Mouse (Mus musculus) heart, adult 2 months (tissue): Measurements from ENCODE around the gene Tceanc. TPM values are rescaled to one million over a fixed set of nuclear protein-coding genes. Genes with fewer than 3 reads are reported as not detected.

Experiments used
- DNase-seq, 2 experiments: peaks; one replicate each; pipeline ENCODE4 v3.0.0; 2021
- H3K27ac ChIP-seq: fragments of 200-600 bp; 2 replicates; pipeline ENCODE4 v1.8.1; 2022
- H3K27me3 ChIP-seq: fragments of 200-500 bp; 2 replicates; pipeline ENCODE4 v1.6.1; 2012; ENCODE audit warnings: mild to moderate bottlenecking, low read length, inconsistent platforms, mixed read lengths; ENCODE audit not compliant: control insufficient read depth, insufficient read depth
- H3K36me3 ChIP-seq: fragments of 200-500 bp; 2 replicates; pipeline ENCODE4 v1.6.1; 2012; ENCODE audit warnings: low read length, inconsistent platforms; ENCODE audit not compliant: control insufficient read depth, insufficient read depth
- H3K4me1 ChIP-seq: fragments of 200-500 bp; 2 replicates; pipeline ENCODE4 v1.6.1; 2011; ENCODE audit warnings: low read length; ENCODE audit not compliant: control insufficient read depth, insufficient read depth
- H3K4me3 ChIP-seq: fragments of 200-600 bp; 2 replicates; pipeline ENCODE4 v1.8.1; 2022
- H3K79me2 ChIP-seq: fragments of 200-500 bp; replicated peaks from 2 replicates; pipeline ENCODE4 v1.6.1; 2012; ENCODE audit warnings: mild to moderate bottlenecking, inconsistent platforms, low read length, moderate library complexity, mixed read lengths; ENCODE audit not compliant: control insufficient read depth, insufficient read depth
- H3K9ac ChIP-seq: fragments of 200-500 bp; 2 replicates; pipeline ENCODE4 v1.6.1; 2012; ENCODE audit warnings: low read depth, mild to moderate bottlenecking, control low read depth, inconsistent platforms, low read length, mixed read lengths
- CTCF ChIP-seq: fragments of 200-600 bp; IDR thresholded peaks from 2 replicates; pipeline ENCODE4 v1.8.1; 2022; ENCODE audit warnings: antibody characterized with exemption, mild to moderate bottlenecking, moderate library complexity
- EP300 ChIP-seq: fragments of 200-500 bp; IDR thresholded peaks from 2 replicates; pipeline ENCODE4 v1.6.1; 2011; ENCODE audit warnings: low read depth, low read length, control low read depth; ENCODE audit not compliant: insufficient read depth
- POLR2A ChIP-seq: fragments of 200-500 bp; IDR thresholded peaks from 2 replicates; pipeline ENCODE4 v1.6.1; 2011; ENCODE audit warnings: mild to moderate bottlenecking, low read depth, low read length, control low read depth; ENCODE audit not compliant: insufficient read depth
- WGBS: fragments of 180-500 bp; shearing (Covaris S2); methylation state at CpG from one replicate; pipeline ENCODE4 v1.1.7; 2018; 5-methylcytosine and 5-hydroxymethylcytosine counted together
- intact Hi-C: fragments of 180-260 bp; cut with DNase I; formaldehyde crosslinking; loops from one replicate; pipeline ENCODE4 v1.15.1; 2025
- polyA plus RNA-seq: library from polyadenylated mRNA; depleted of rRNA; stranded (reverse); fragments of >200 nt; gene quantifications from 2 replicates; pipeline ENCODE4 v1.2.3, GENCODE M21; 2012
- total RNA-seq, 2 experiments: library from RNA; stranded (reverse); gene quantifications; 2 replicates each; pipeline ENCODE4 v1.2.3; 2021

Gene Tceanc
- total and polyA plus RNA-seq, 3 experiments, result 0.70 to 2.2 (median 1.8) TPM

GRCm38 (mm10) chrX:166479365-166479983 is 38.9 kb downstream of the Tceanc start, which contains the start of gene Rab9:
Gene Rab9, minus strand, starts transcription at chrX:166479867.
- WGBS, result 10% methylated on average over 39 of the region's 41 CpGs
- peaks cover 9% of the 10 kb centered on the region for H3K36me3 ChIP-seq
- H3K27ac ChIP-seq, result peak within 1 kb of the TSS; percentile 75
- TF ChIP-seq EP300, result no peak
- peak; percentile 68 for TF ChIP-seq POLR2A
- TF ChIP-seq CTCF, result no peak
- H3K27me3 ChIP-seq, result no peaks in the 10 kb centered on the region
- H3K4me3 ChIP-seq, result peak within 1 kb of the TSS; percentile 61
- DNase-seq, result peak; percentile 92 to 93
- peak within 1 kb of the TSS; percentile 99 for H3K9ac ChIP-seq
- intact Hi-C loops, result loop anchor here (1.0 to 5.0 kb wide), 2 partner anchors 31 to 37 kb away; partner anchors contain the start of genes Ofd1 and Trappc2
- no peaks in the 10 kb centered on the region for H3K4me1 ChIP-seq
- H3K79me2 ChIP-seq, result no peaks in the 10 kb centered on the region; the same call in 1 of the 2 replicates

GRCm38 (mm10) chrX:166478631-166479364 is 39.6 kb downstream of the Tceanc start:
- 16% methylated on average over 28 of the region's 28 CpGs for WGBS
- no peak for TF ChIP-seq EP300
- no peak for TF ChIP-seq POLR2A
- no peak for TF ChIP-seq CTCF
- peaks cover 9% of the 10 kb centered on the region for H3K36me3 ChIP-seq
- DNase-seq, result peak in 1 of 2 experiments; percentile 10
- intact Hi-C loops, result loop anchor here (1.0 to 5.0 kb wide), 2 partner anchors 32 to 36 kb away; partner anchors contain the start of genes Ofd1 and Trappc2
- no peaks in the 10 kb centered on the region for H3K27me3 ChIP-seq
- H3K4me3 ChIP-seq, result peak overlapping the region; percentile 61
- peak overlapping the region; percentile 75 for H3K27ac ChIP-seq
- H3K9ac ChIP-seq, result peak overlapping the region; percentile 99
- H3K79me2 ChIP-seq, result no peaks in the 10 kb centered on the region; the same call in 1 of the 2 replicates
- no peaks in the 10 kb centered on the region for H3K4me1 ChIP-seq

- WGBS, result 52% methylated on average over 6 of the region's 6 CpGs
- Histone ChIP-seq H3K4me3 (no peak overlapping the region), H3K27ac (no peak overlapping the region), H3K9ac (no peak overlapping the region), H3K27me3 (no peaks in the 10 kb centered on the region), H3K79me2 (no peaks in the 10 kb centered on the region; the same call in 1 of the 2 replicates), H3K36me3 (peaks cover 9% of the 10 kb centered on the region), H3K4me1 (no peaks in the 10 kb centered on the region)
- intact Hi-C loops, result loop anchor here (5.0 kb wide), 1 partner anchor 35 kb away; the partner anchor contains the start of genes Ofd1 and Trappc2
- TF ChIP-seq CTCF, result no peak
- no peak for TF ChIP-seq POLR2A
- TF ChIP-seq EP300, result no peak
- no peak for DNase-seq
These were observed 41.0 kb downstream of the Tceanc start for GRCm38 (mm10) chrX:166477393-166477792.

GRCm38 (mm10) chrX:166472612-166473011 is 45.8 kb downstream of the Tceanc start:
- Histone ChIP-seq H3K79me2 (no peaks in the 10 kb centered on the region; the same call in 1 of the 2 replicates), H3K4me3 (no peak overlapping the region), H3K27ac (no peak overlapping the region), H3K4me1 (no peaks in the 10 kb centered on the region; the same call in 1 of the 2 replicates), H3K9ac (no peak overlapping the region), H3K36me3 (peaks cover 9% of the 10 kb centered on the region), H3K27me3 (no peaks in the 10 kb centered on the region)
- intact Hi-C loops, result no loop called here
- DNase-seq, result no peak
- no peak for TF ChIP-seq CTCF
- no peak for TF ChIP-seq EP300
- no peak for TF ChIP-seq POLR2A
- 74% methylated on average over 6 of the region's 6 CpGs for WGBS

GRCm38 (mm10) chrX:166468321-166468720 is 50.0 kb downstream of the Tceanc start:
- Histone ChIP-seq H3K4me1 (no peaks in the 10 kb centered on the region; the same call in 1 of the 2 replicates), H3K36me3 (no peaks in the 10 kb centered on the region), H3K4me3 (no peak overlapping the region), H3K27ac (no peak overlapping the region), H3K9ac (no peak overlapping the region), H3K79me2 (no peaks in the 10 kb centered on the region), H3K27me3 (no peaks in the 10 kb centered on the region)
- 84% methylated on average over 7 of the region's 7 CpGs for WGBS
- no peak for DNase-seq
- TF ChIP-seq EP300, result no peak
- no peak for TF ChIP-seq CTCF
- no peak for TF ChIP-seq POLR2A
- intact Hi-C loops, result no loop called here

GRCm38 (mm10) chrX:166455525-166455924 is 62.8 kb downstream of the Tceanc start:
- DNase-seq, result no peak
- Histone ChIP-seq H3K4me3 (no peak overlapping the region), H3K79me2 (no peaks in the 10 kb centered on the region), H3K9ac (no peak overlapping the region), H3K4me1 (no peaks in the 10 kb centered on the region; the same call in 1 of the 2 replicates), H3K36me3 (no peaks in the 10 kb centered on the region), H3K27me3 (no peaks in the 10 kb centered on the region), H3K27ac (no peak overlapping the region)
- TF ChIP-seq CTCF, result no peak
- TF ChIP-seq EP300, result no peak
- 81% methylated on average over 1 of the region's 1 CpGs for WGBS
- intact Hi-C loops, result no loop called here
